Mouse (Mus musculus) kidney, embryonic 14.5 days (tissue): Measurements from ENCODE around the gene Nupr1l. TPM values are rescaled to one million over a fixed set of nuclear protein-coding genes. Genes with fewer than 3 reads are reported as not detected.

Experiments used
- ATAC-seq: fragments of 200-750 bp; cut with Nextera tagmentation; 2 replicates; pipeline ENCODE4 v1.8.0; 2017; ENCODE audit warnings: moderate number of reproducible peaks, mild to moderate bottlenecking, moderate TSS enrichment, moderate library complexity; ENCODE audit not compliant: low FRiP score, low TSS enrichment
- H3K27ac ChIP-seq: fragments of 300-500 bp; sonication (generic); 2 replicates; pipeline ENCODE4 v1.5.1; 2014; ENCODE audit warnings: low read depth, mild to moderate bottlenecking, low read length, moderate library complexity, mixed read lengths
- H3K27me3 ChIP-seq: fragments of 300-500 bp; sonication (generic); 2 replicates; pipeline ENCODE4 v1.6.1; 2014; ENCODE audit warnings: mild to moderate bottlenecking, low read length; ENCODE audit not compliant: control insufficient read depth, insufficient read depth
- H3K36me3 ChIP-seq: fragments of 300-500 bp; sonication (generic); 2 replicates; pipeline ENCODE4 v1.6.1; 2014; ENCODE audit warnings: low read length, mixed read lengths; ENCODE audit not compliant: control insufficient read depth, insufficient read depth
- H3K4me1 ChIP-seq: fragments of 300-500 bp; sonication (generic); 2 replicates; pipeline ENCODE4 v1.6.1; 2014; ENCODE audit warnings: low read length, mixed read lengths; ENCODE audit not compliant: control insufficient read depth, insufficient read depth
- H3K4me2 ChIP-seq: fragments of 300-500 bp; sonication (generic); replicated peaks from 2 replicates; pipeline ENCODE4 v1.6.1; 2014; ENCODE audit warnings: low read depth, mild to moderate bottlenecking, low read length
- H3K4me3 ChIP-seq: fragments of 300-500 bp; sonication (generic); 2 replicates; pipeline ENCODE4 v1.5.1; 2014; ENCODE audit warnings: mild to moderate bottlenecking, low read length
- H3K9ac ChIP-seq: fragments of 300-500 bp; sonication (generic); 2 replicates; pipeline ENCODE4 v1.6.1; 2014; ENCODE audit warnings: low read depth, mild to moderate bottlenecking, low read length, moderate library complexity
- H3K9me3 ChIP-seq: fragments of 300-500 bp; sonication (generic); 2 replicates; pipeline ENCODE4 v1.6.1; 2016; ENCODE audit warnings: low read length; ENCODE audit not compliant: control insufficient read depth
- WGBS: fragments of 180-500 bp; shearing (Covaris S2); extraction: QIAGEN DNeasy Blood & Tissue Kit; methylation state at CpG from one replicate; pipeline ENCODE4 v1.1.7; 2014; 5-methylcytosine and 5-hydroxymethylcytosine counted together
- polyA plus RNA-seq: library from polyadenylated mRNA; unstranded; fragments of >200 nt; fragmentation: Nextera tagmentation; extraction: Ambion mirVana; gene quantifications from 2 replicates; pipeline ENCODE4 v1.2.1, GENCODE M21; 2014

Nupr1l gene
- polyA plus RNA-seq, 1 experiment from 2014 or later, result 3.5 TPM

GRCm38 (mm10) chr5:129943402-129943801 is 35.1 kb downstream of the Nupr1l start:
- WGBS, result 81% methylated on average over 1 of the region's 1 CpGs
- H3K4me2 ChIP-seq, result no peak overlapping the region
- no peaks in the 10 kb centered on the region for H3K9me3 ChIP-seq
- peaks cover 6% of the 10 kb centered on the region for H3K4me1 ChIP-seq
- H3K9ac ChIP-seq, result no peak overlapping the region
- H3K27me3 ChIP-seq, result no peaks in the 10 kb centered on the region
- H3K27ac ChIP-seq, result no peak overlapping the region
- no peak for ATAC-seq
- H3K36me3 ChIP-seq, result 0 out of 2 replicates have a peak, but pooled peaks cover 4% of the 10 kb centered on the region
- H3K4me3 ChIP-seq, result no peak overlapping the region; the same call in 1 of the 2 replicates

- Histone ChIP-seq H3K4me3 (no peak overlapping the region), H3K9ac (no peak overlapping the region), H3K4me1 (peaks cover 6% of the 10 kb centered on the region), H3K27me3 (no peaks in the 10 kb centered on the region), H3K9me3 (no peaks in the 10 kb centered on the region), H3K4me2 (no peak overlapping the region), H3K27ac (no peak overlapping the region), H3K36me3 (0 out of 2 replicates have a peak, but pooled peaks cover 4% of the 10 kb centered on the region)
- ATAC-seq, result no peak
- WGBS, result 97% methylated on average over 2 of the region's 2 CpGs
Measured at GRCm38 (mm10) chr5:129947528-129948033, 39.2 kb downstream of the Nupr1l start.

GRCm38 (mm10) chr5:129952143-129952542 is 43.8 kb downstream of the Nupr1l start:
- 94% methylated on average over 4 of the region's 4 CpGs for WGBS
- Histone ChIP-seq H3K4me3 (no peak overlapping the region), H3K4me2 (no peak overlapping the region), H3K27me3 (no peaks in the 10 kb centered on the region), H3K27ac (no peak overlapping the region), H3K36me3 (no peaks in the 10 kb centered on the region), H3K9ac (no peak overlapping the region), H3K4me1 (no peaks in the 10 kb centered on the region), H3K9me3 (no peaks in the 10 kb centered on the region)
- ATAC-seq, result no peak

- no peak for ATAC-seq
- H3K27me3 ChIP-seq, result no peaks in the 10 kb centered on the region
- H3K9me3 ChIP-seq, result no peaks in the 10 kb centered on the region
- no peak overlapping the region for H3K9ac ChIP-seq
- H3K4me3 ChIP-seq, result no peak overlapping the region
- no peaks in the 10 kb centered on the region for H3K36me3 ChIP-seq
- H3K4me1 ChIP-seq, result no peaks in the 10 kb centered on the region
- WGBS, result 81% methylated on average over 5 of the region's 5 CpGs
- no peak overlapping the region for H3K4me2 ChIP-seq
- no peak overlapping the region for H3K27ac ChIP-seq
Measured at GRCm38 (mm10) chr5:129954473-129955254, 46.3 kb downstream of the Nupr1l start.

- Histone ChIP-seq H3K4me2 (no peak overlapping the region), H3K27ac (no peak overlapping the region), H3K27me3 (no peaks in the 10 kb centered on the region), H3K36me3 (no peaks in the 10 kb centered on the region), H3K4me3 (no peak overlapping the region), H3K9me3 (no peaks in the 10 kb centered on the region), H3K9ac (no peak overlapping the region), H3K4me1 (no peaks in the 10 kb centered on the region)
- ATAC-seq, result no peak
- WGBS, result 79% methylated on average over 6 of the region's 6 CpGs
Measured at GRCm38 (mm10) chr5:129955792-129956191, 47.5 kb downstream of the Nupr1l start.

- Histone ChIP-seq H3K9me3 (no peaks in the 10 kb centered on the region), H3K36me3 (no peaks in the 10 kb centered on the region), H3K4me3 (no peak overlapping the region), H3K27ac (no peak overlapping the region), H3K4me2 (no peak overlapping the region), H3K4me1 (no peaks in the 10 kb centered on the region), H3K27me3 (no peaks in the 10 kb centered on the region), H3K9ac (no peak overlapping the region)
- no peak for ATAC-seq
- 80% methylated on average over 4 of the region's 4 CpGs for WGBS
Measured at GRCm38 (mm10) chr5:129963224-129963623, 54.9 kb downstream of the Nupr1l start.

Other genes with a start within 250 kb of the Nupr1l start
- 4.9 and 5.7 TPM in 2 replicates for gene Zfp11, start 238.4 kb upstream of the Nupr1l start, polyA plus RNA-seq
- not detected in 2 replicates for gene Sept14, start 200.0 kb upstream of the Nupr1l start, polyA plus RNA-seq
- 201 and 234 TPM in 2 replicates for gene Mrps17, start 193.0 kb upstream of the Nupr1l start, polyA plus RNA-seq
- gene Nipsnap2, start 183.5 kb upstream of the Nupr1l start, polyA plus RNA-seq, result 117 and 137 TPM in 2 replicates
- 61.9 and 68.2 TPM in 2 replicates for gene Psph, start 121.1 kb upstream of the Nupr1l start, polyA plus RNA-seq
- 49.0 and 58.7 TPM in 2 replicates for gene Sumf2, start 61.6 kb upstream of the Nupr1l start, polyA plus RNA-seq
- gene Chchd2, start 21.1 kb upstream of the Nupr1l start, polyA plus RNA-seq, result 1,010 and 1,332 TPM in 2 replicates
- gene Zbed5, start 12.8 kb upstream of the Nupr1l start, polyA plus RNA-seq, result 8.0 and 8.7 TPM in 2 replicates
- gene Phkg1, start 10.0 kb upstream of the Nupr1l start, polyA plus RNA-seq, result 0.15 and 0.21 TPM in 2 replicates
- gene Vkorc1l1, start 33.4 kb downstream of the Nupr1l start, polyA plus RNA-seq, result 20.7 and 24.6 TPM in 2 replicates
- 49.8 and 58.7 TPM in 2 replicates for gene Gusb, start 94.5 kb downstream of the Nupr1l start, polyA plus RNA-seq
- gene Asl, start 120.7 kb downstream of the Nupr1l start, polyA plus RNA-seq, result 40.3 and 46.4 TPM in 2 replicates
- gene Crcp, start 120.8 kb downstream of the Nupr1l start, polyA plus RNA-seq, result 24.5 and 31.2 TPM in 2 replicates
- 61.8 and 70.7 TPM in 2 replicates for gene Tpst1, start 164.8 kb downstream of the Nupr1l start, polyA plus RNA-seq
- 2.2 and 4.3 TPM in 2 replicates for gene Kctd7, start 236.3 kb downstream of the Nupr1l start, polyA plus RNA-seq